Mouse (Mus musculus) liver, embryonic 14.5 days (tissue): ENCODE measurements around the gene Gtpbp1.

ENCODE experiments used
- CTCF ChIP-seq: IDR thresholded peaks from 2 replicates; pipeline ENCODE4 v1.5.1; 2016; ENCODE audit warnings: antibody characterized with exemption, low read depth, control low read depth
- EP300 ChIP-seq: IDR thresholded peaks from 2 replicates; pipeline ENCODE4 v1.6.1; 2016; ENCODE audit warnings: antibody characterized with exemption, low read depth

DNA sequence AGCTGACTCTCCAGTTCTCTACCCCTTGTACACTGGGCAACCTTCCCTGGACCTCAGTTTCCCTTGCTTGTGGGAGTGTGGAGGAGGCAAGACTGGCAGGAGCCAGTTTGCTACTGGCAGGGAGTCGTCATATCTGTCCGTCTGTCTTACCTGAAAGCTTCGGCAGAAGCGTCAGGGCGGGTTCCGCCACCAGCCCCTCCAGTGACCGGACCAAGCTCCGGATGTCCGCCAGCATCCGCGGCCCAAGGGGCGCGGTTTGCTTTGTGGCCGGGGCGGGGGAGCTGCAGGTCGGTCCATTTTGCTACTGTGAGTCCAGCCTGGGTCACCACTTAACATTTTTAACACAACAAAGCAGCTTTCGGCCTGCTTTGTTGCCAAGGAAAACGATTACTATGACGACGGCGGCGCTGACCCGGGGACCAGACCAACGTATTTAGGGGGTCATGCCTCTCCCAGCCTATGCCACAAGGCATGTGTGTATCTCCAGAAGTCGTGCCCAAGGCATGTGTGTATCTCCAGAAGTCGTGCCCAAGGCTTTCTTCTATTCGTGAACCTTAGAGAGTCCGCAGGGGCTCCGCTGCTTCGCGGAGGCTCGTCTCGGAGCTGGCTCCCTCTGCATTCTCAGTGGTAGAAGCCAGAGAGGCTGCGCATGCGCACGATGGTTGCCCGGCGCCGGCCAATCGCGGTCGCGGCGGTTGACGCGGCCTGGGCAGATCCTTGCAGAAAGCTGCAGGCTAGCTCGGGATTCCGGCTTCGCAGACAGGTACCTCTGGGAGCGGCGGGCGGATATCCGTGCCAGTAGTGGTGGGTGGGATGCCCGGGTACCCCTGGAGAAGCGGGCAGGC is 31.9 kb upstream of the Gtpbp1 start, which contains the start of the genes Fam227a and Cby1:
- TF ChIP-seq CTCF (no peak), EP300 (no peak)
